Mouse (Mus musculus) MEL (cell line): ENCODE data around the gene Ptgis. TPM values are rescaled to one million over a fixed set of nuclear protein-coding genes. Genes with fewer than 3 reads are reported as not detected.

Source experiments
- DNase-seq: peaks from one replicate; pipeline ENCODE4 v3.0.0; 2011; ENCODE audit warnings: low read depth, low spot score
- H3K27ac ChIP-seq: 2 replicates; pipeline ENCODE4 v1.5.1; 2012; ENCODE audit warnings: low read depth, mild to moderate bottlenecking, control low read depth, low read length, moderate library complexity; ENCODE audit not compliant: control insufficient read depth
- H3K27me3 ChIP-seq, 2 experiments: fragments of 150-350 bp in 1 of 2; sonication (generic) in 1 of 2; 2 replicates each; pipeline ENCODE4 v1.6.1; 2012; ENCODE audit warnings: low read length in 2 of 2, mild to moderate bottlenecking in 2 of 2, improper control_type of control experiment in 1 of 2, moderate library complexity in 1 of 2; ENCODE audit not compliant: insufficient read depth in 2 of 2, control insufficient read depth in 1 of 2
- H3K36me3 ChIP-seq, 2 experiments: 2 replicates each; pipeline ENCODE4 v1.6.1; 2012 to 2014; ENCODE audit warnings: low read length in 2 of 2, improper control_type of control experiment in 1 of 2, inconsistent platforms in 1 of 2, mild to moderate bottlenecking in 1 of 2; ENCODE audit not compliant: insufficient read depth in 2 of 2, control insufficient read depth in 1 of 2
- H3K4me1 ChIP-seq, 2 experiments: fragments of 150-350 bp in 1 of 2; sonication (generic) in 1 of 2; 2 replicates each; pipeline ENCODE4 v1.6.1; 2012; ENCODE audit warnings: low read length in 2 of 2, improper control_type of control experiment in 1 of 2, mild to moderate bottlenecking in 1 of 2; ENCODE audit not compliant: insufficient read depth in 2 of 2, control insufficient read depth in 1 of 2
- H3K4me3 ChIP-seq, 2 experiments: fragments of 150-350 bp in 1 of 2; sonication (generic) in 1 of 2; 2 replicates each; pipeline ENCODE4 v1.5.1; 2012; ENCODE audit warnings: low read depth in 2 of 2, low read length in 2 of 2, mild to moderate bottlenecking in 2 of 2, moderate library complexity in 2 of 2, control low read depth in 1 of 2, improper control_type of control experiment in 1 of 2; ENCODE audit not compliant: control insufficient read depth in 1 of 2, insufficient read depth in 1 of 2
- H3K79me2 ChIP-seq: 2 replicates; pipeline ENCODE4 v1.6.1; 2012; ENCODE audit warnings: mild to moderate bottlenecking, low read length, moderate library complexity; ENCODE audit not compliant: control insufficient read depth, poor library complexity, insufficient read depth
- H3K9ac ChIP-seq: 2 replicates; pipeline ENCODE4 v1.6.1; 2012; ENCODE audit warnings: low read depth, mild to moderate bottlenecking, control low read depth, low read length, moderate library complexity; ENCODE audit not compliant: control insufficient read depth, poor library complexity, severe bottlenecking
- H3K9me3 ChIP-seq: fragments of 150-350 bp; sonication (generic); replicated peaks from 2 replicates; pipeline ENCODE4 v1.6.1; 2012; ENCODE audit warnings: mild to moderate bottlenecking, low read length, improper control_type of control experiment, moderate library complexity; ENCODE audit not compliant: insufficient read depth
- CTCF ChIP-seq, 3 experiments: IDR thresholded peaks in 2 of 3; conservative IDR thresholded peaks in 1 of 3; 2 replicates each; pipeline ENCODE4 v1.5.1; 2011 to 2012; ENCODE audit warnings: low read length in 3 of 3, low read depth in 2 of 3, mild to moderate bottlenecking in 2 of 3, improper control_type of control experiment in 1 of 3, inconsistent platforms in 1 of 3, mixed read lengths in 1 of 3, moderate library complexity in 1 of 3; ENCODE audit not compliant: control insufficient read depth in 1 of 3, insufficient read depth in 1 of 3, poor library complexity in 1 of 3, severe bottlenecking in 1 of 3
- E2F4 ChIP-seq: IDR thresholded peaks from 2 replicates; pipeline ENCODE4 v1.6.1; 2011; ENCODE audit warnings: low read depth, low read length, improper control_type of control experiment, borderline replicate concordance
- ELF1 ChIP-seq: IDR thresholded peaks from 2 replicates; pipeline ENCODE4 v1.6.1; 2014; ENCODE audit warnings: low read depth, mild to moderate bottlenecking, inconsistent platforms, low read length, improper control_type of control experiment, moderate library complexity
- EP300 ChIP-seq, 2 experiments: IDR thresholded peaks; 2 replicates each; pipeline ENCODE4 v1.6.1; 2011; ENCODE audit warnings: improper control_type of control experiment in 2 of 2, low read length in 2 of 2, low read depth in 1 of 2, mild to moderate bottlenecking in 1 of 2
- ETS1 ChIP-seq: IDR thresholded peaks from 2 replicates; pipeline ENCODE4 v1.6.1; 2012; ENCODE audit warnings: low read depth, mild to moderate bottlenecking, inconsistent platforms, low read length, improper control_type of control experiment, moderate library complexity
- HCFC1 ChIP-seq: IDR thresholded peaks from 2 replicates; pipeline ENCODE4 v1.6.1; 2012; ENCODE audit warnings: low read depth, mild to moderate bottlenecking, inconsistent platforms, low read length, improper control_type of control experiment, moderate library complexity
- JUND ChIP-seq: IDR thresholded peaks from 2 replicates; pipeline ENCODE4 v1.6.1; 2011; ENCODE audit warnings: low read depth, mild to moderate bottlenecking, improper control_type of control experiment, low read length
- KAT2A ChIP-seq: conservative IDR thresholded peaks from 2 replicates; pipeline ENCODE4 v1.6.1; 2012; ENCODE audit warnings: low read depth, low read length, improper control_type of control experiment, inconsistent platforms
- MXI1 ChIP-seq: IDR thresholded peaks from 2 replicates; pipeline ENCODE4 v1.6.1; 2011; ENCODE audit warnings: mild to moderate bottlenecking, low read depth, low read length, improper control_type of control experiment
- MYC ChIP-seq: IDR thresholded peaks from 2 replicates; pipeline ENCODE4 v1.6.1; 2011; ENCODE audit warnings: low read depth, mild to moderate bottlenecking, low read length, improper control_type of control experiment, moderate library complexity
- NELFE ChIP-seq: IDR thresholded peaks from 2 replicates; pipeline ENCODE4 v1.6.1; 2011; ENCODE audit warnings: low read depth, low read length, improper control_type of control experiment
- NRF1 ChIP-seq: IDR thresholded peaks from 2 replicates; pipeline ENCODE4 v1.6.1; 2014; ENCODE audit warnings: low read depth, mild to moderate bottlenecking, inconsistent platforms, low read length, improper control_type of control experiment, moderate library complexity; ENCODE audit not compliant: poor library complexity, insufficient read depth, severe bottlenecking
- POLR2A ChIP-seq, 2 experiments: IDR thresholded peaks; 2 replicates each; pipeline ENCODE4 v1.6.1; 2011 to 2012; ENCODE audit warnings: low read length in 2 of 2, mild to moderate bottlenecking in 2 of 2, control low read depth in 1 of 2, improper control_type of control experiment in 1 of 2, low read depth in 1 of 2, moderate library complexity in 1 of 2; ENCODE audit not compliant: control insufficient read depth in 1 of 2, insufficient read depth in 1 of 2, poor library complexity in 1 of 2
- POLR2AphosphoS2 ChIP-seq: IDR thresholded peaks from 2 replicates; pipeline ENCODE4 v1.6.1; 2011; ENCODE audit warnings: low read length, improper control_type of control experiment
- RCOR1 ChIP-seq: IDR thresholded peaks from 2 replicates; pipeline ENCODE4 v1.6.1; 2012; ENCODE audit warnings: low read depth, mild to moderate bottlenecking, inconsistent platforms, low read length, improper control_type of control experiment
- TBP ChIP-seq: IDR thresholded peaks from 2 replicates; pipeline ENCODE4 v1.8.0; 2011; ENCODE audit warnings: low read depth, low read length, improper control_type of control experiment
- TCF12 ChIP-seq: IDR thresholded peaks from 2 replicates; pipeline ENCODE4 v1.6.1; 2014; ENCODE audit warnings: low read depth, mild to moderate bottlenecking, inconsistent platforms, low read length, improper control_type of control experiment, moderate library complexity
- UBTF ChIP-seq: IDR thresholded peaks from 2 replicates; pipeline ENCODE4 v1.6.1; 2012; ENCODE audit warnings: low read depth, mild to moderate bottlenecking, inconsistent platforms, low read length, improper control_type of control experiment, moderate library complexity, borderline replicate concordance; ENCODE audit not compliant: insufficient read depth
- ZC3H11A ChIP-seq: IDR thresholded peaks from 2 replicates; pipeline ENCODE4 v1.6.1; 2012; ENCODE audit warnings: low read depth, mild to moderate bottlenecking, inconsistent platforms, low read length, improper control_type of control experiment
- ZKSCAN1 ChIP-seq: IDR thresholded peaks from 2 replicates; pipeline ENCODE4 v1.6.1; 2012; ENCODE audit warnings: low read depth, mild to moderate bottlenecking, inconsistent platforms, low read length, improper control_type of control experiment, moderate library complexity
- ZMIZ1 ChIP-seq: IDR thresholded peaks from 2 replicates; pipeline ENCODE4 v1.6.1; 2012; ENCODE audit warnings: low read depth, mild to moderate bottlenecking, inconsistent platforms, low read length, improper control_type of control experiment, moderate library complexity
- ZNF384 ChIP-seq: IDR thresholded peaks from 2 replicates; pipeline ENCODE4 v1.6.1; 2012; ENCODE audit warnings: low read depth, mild to moderate bottlenecking, inconsistent platforms, low read length, improper control_type of control experiment
- polyA plus RNA-seq, 2 experiments: library from polyadenylated mRNA; stranded (reverse) in 1 of 2; unstranded in 1 of 2; fragments of >175 nt in 1 of 2; fragments of >200 nt in 1 of 2; gene quantifications; 2 replicates each; pipeline versions ENCODE4 v1.2.1 to v1.2.4; 2012; ENCODE audit warnings: low replicate concordance in 2 of 2, low read depth in 1 of 2; ENCODE audit not compliant: insufficient read length in 2 of 2, insufficient read depth in 1 of 2, missing spikeins in 1 of 2
- total RNA-seq: library from RNA; depleted of rRNA; stranded (reverse); fragments of 300-350 nt; gene quantifications from 2 replicates; pipeline ENCODE4 v1.2.3, GENCODE M21; 2012

The Ptgis gene
- total and polyA plus RNA-seq, 3 experiments = 7.3 to 12.7 TPM; not detected in 1

- TF ChIP-seq ZC3H11A = no peak
- TF ChIP-seq CTCF (IDR thresholded peaks at IDR 0.05 in 2 of 3, conservative IDR thresholded peaks at IDR 0.05 in 1 of 3; ENCODE audit: control insufficient read depth in 1 of 3, insufficient read depth in 1 of 3, low read depth in 2 of 3, low read length in 3 of 3, poor library complexity in 1 of 3, severe bottlenecking in 1 of 3) = no peak
- TF ChIP-seq NELFE = no peak
- TF ChIP-seq EP300 (IDR thresholded peaks at IDR 0.05; ENCODE audit: low read depth in 1 of 2, low read length in 2 of 2) = no peak
- TF ChIP-seq NRF1 = no peak
- no peak for TF ChIP-seq ELF1
- TF ChIP-seq ZKSCAN1 = no peak
- Histone ChIP-seq H3K36me3 (peaks cover 0 to 2% of the 10 kb centered on the region in 2 experiments; a peak in 1 of 4 replicates), H3K4me1 (no peaks in the 10 kb centered on the region; a peak in 2 of 4 replicates), H3K4me3 (no peak overlapping the region), H3K9me3 (no peaks in the 10 kb centered on the region), H3K27ac (no peak overlapping the region), H3K9ac (no peak overlapping the region), H3K27me3 (peaks cover 0 to 2% of the 10 kb centered on the region in 2 experiments; a peak in 3 of 4 replicates), H3K79me2 (no peaks in the 10 kb centered on the region)
- DNase-seq = no peak
These were observed 7.4 kb downstream of the Ptgis start for GRCm38 (mm10) chr2:167233009-167233335.

GRCm38 (mm10) chr2:167232132-167233008 lies 8.0 kb downstream of the Ptgis start:
- DNase-seq = no peak
- peaks cover 0 to 2% of the 10 kb centered on the region in 2 experiments; a peak in 3 of 4 replicates for H3K27me3 ChIP-seq
- TF ChIP-seq MYC = no peak
- TF ChIP-seq MXI1 = no peak
- TF ChIP-seq TCF12 = no peak
- TF ChIP-seq NELFE = no peak
- TF ChIP-seq ZNF384 = no peak
- no peak for TF ChIP-seq CTCF (IDR thresholded peaks at IDR 0.05 in 2 of 3, conservative IDR thresholded peaks at IDR 0.05 in 1 of 3; ENCODE audit: control insufficient read depth in 1 of 3, insufficient read depth in 1 of 3, low read depth in 2 of 3, low read length in 3 of 3, poor library complexity in 1 of 3, severe bottlenecking in 1 of 3)
- TF ChIP-seq HCFC1 = no peak
- no peak for TF ChIP-seq ZMIZ1
- no peak for TF ChIP-seq JUND
- no peak for TF ChIP-seq ETS1
- no peak for TF ChIP-seq POLR2A (IDR thresholded peaks at IDR 0.05; ENCODE audit: control insufficient read depth in 1 of 2, insufficient read depth in 1 of 2, low read depth in 1 of 2, low read length in 2 of 2, poor library complexity in 1 of 2)
- no peak for TF ChIP-seq KAT2A
- no peak for TF ChIP-seq UBTF
- no peak for TF ChIP-seq EP300 (IDR thresholded peaks at IDR 0.05; ENCODE audit: low read depth in 1 of 2, low read length in 2 of 2)
- TF ChIP-seq E2F4 = no peak
- TF ChIP-seq ELF1 = no peak
- TF ChIP-seq TBP = no peak
- TF ChIP-seq RCOR1 = no peak
- no peak for TF ChIP-seq ZKSCAN1
- TF ChIP-seq POLR2AphosphoS2 = no peak
- TF ChIP-seq, all 39 proteins: peak for 0
- H3K27ac ChIP-seq = no peak overlapping the region
- no peak overlapping the region for H3K9ac ChIP-seq
- no peaks in the 10 kb centered on the region; a peak in 2 of 4 replicates for H3K4me1 ChIP-seq
- H3K36me3 ChIP-seq = peaks cover 0 to 2% of the 10 kb centered on the region in 2 experiments; a peak in 1 of 4 replicates
- no peaks in the 10 kb centered on the region for H3K79me2 ChIP-seq
- H3K9me3 ChIP-seq = no peaks in the 10 kb centered on the region
- H3K4me3 ChIP-seq = no peak overlapping the region
